Mouse (Mus musculus): ENCODE data around the gene Lhx4. TPM values are rescaled to one million over a fixed set of nuclear protein-coding genes. Genes with fewer than 3 reads are reported as not detected.

Gene Lhx4
- total RNA-seq, 1 experiment, result 0.13 TPM

- H3K36me3 ChIP-seq (ENCODE audit: control insufficient read depth, insufficient read depth, low read length, poor library complexity, severe bottlenecking), result no peaks in the 10 kb centered on the region
- TF ChIP-seq HCFC1 (IDR thresholded peaks at IDR 0.05; ENCODE audit: borderline replicate concordance, insufficient read depth, low read length) (no peak), ZNF384 (IDR thresholded peaks at IDR 0.05; ENCODE audit: low read depth, low read length) (no peak), MAFK (IDR thresholded peaks at IDR 0.05; ENCODE audit: insufficient read depth, low read depth, low read length) (no peak), CHD2 (IDR thresholded peaks at IDR 0.05; ENCODE audit: low read depth, low read length) (no peak), ZC3H11A (IDR thresholded peaks at IDR 0.05; ENCODE audit: borderline replicate concordance, low read depth, low read length) (no peak)
- in situ Hi-C loops (cut with MboI; ENCODE audit: low sequenced_read_pairs in 2 of 2, unreplicated experiment in 2 of 2), result no loop called here
Measured at GRCm38 (mm10) chr1:155656321-155656720, 95.2 kb downstream of the Lhx4 start.

GRCm38 (mm10) chr1:155654961-155655360 lies 96.5 kb downstream of the Lhx4 start:
- no peak for TF ChIP-seq MAFK (IDR thresholded peaks at IDR 0.05; ENCODE audit: insufficient read depth, low read depth, low read length)
- no peak for TF ChIP-seq ZC3H11A (IDR thresholded peaks at IDR 0.05; ENCODE audit: borderline replicate concordance, low read depth, low read length)
- TF ChIP-seq HCFC1 (IDR thresholded peaks at IDR 0.05; ENCODE audit: borderline replicate concordance, insufficient read depth, low read length), result no peak
- no peak for TF ChIP-seq CHD2 (IDR thresholded peaks at IDR 0.05; ENCODE audit: low read depth, low read length)
- no peak for TF ChIP-seq ZNF384 (IDR thresholded peaks at IDR 0.05; ENCODE audit: low read depth, low read length)
- H3K9me3 ChIP-seq (ENCODE audit: control insufficient read depth, insufficient read depth, low read depth, low read length), result no peaks in the 10 kb centered on the region
- no peaks in the 10 kb centered on the region for H3K4me1 ChIP-seq (ENCODE audit: control insufficient read depth in 2 of 2, insufficient read depth in 2 of 2, low read length in 2 of 2, poor library complexity in 1 of 2)
- H3K9ac ChIP-seq (ENCODE audit: insufficient read depth, low read depth, low read length, poor library complexity, severe bottlenecking), result no peak overlapping the region
- in situ Hi-C loops (cut with MboI; ENCODE audit: low sequenced_read_pairs in 2 of 2, unreplicated experiment in 2 of 2), result no loop called here
- no peak overlapping the region for H3K4me3 ChIP-seq (ENCODE audit: insufficient read depth in 1 of 2, low read depth in 1 of 2, low read length in 2 of 2, poor library complexity in 1 of 2, severe bottlenecking in 1 of 2)
- no peak for DNase-seq (ENCODE audit: low read depth, low spot score)
- no peak overlapping the region for H3K27ac ChIP-seq (ENCODE audit: insufficient read depth, low read depth, low read length, poor library complexity, severe bottlenecking)
- H3K36me3 ChIP-seq (ENCODE audit: control insufficient read depth, insufficient read depth, low read length, poor library complexity, severe bottlenecking), result no peaks in the 10 kb centered on the region

More at GRCm38 (mm10) chr1:155656321-155656720, 95.2 kb downstream of the Lhx4 start:
- Histone ChIP-seq H3K9me3 (ENCODE audit: control insufficient read depth, insufficient read depth, low read depth, low read length) (no peaks in the 10 kb centered on the region), H3K9ac (ENCODE audit: insufficient read depth, low read depth, low read length, poor library complexity, severe bottlenecking) (no peak overlapping the region), H3K4me1 (ENCODE audit: control insufficient read depth in 2 of 2, insufficient read depth in 2 of 2, low read length in 2 of 2, poor library complexity in 1 of 2) (no peaks in the 10 kb centered on the region), H3K27ac (ENCODE audit: insufficient read depth, low read depth, low read length, poor library complexity, severe bottlenecking) (no peak overlapping the region), H3K4me3 (ENCODE audit: insufficient read depth in 1 of 2, low read depth in 1 of 2, low read length in 2 of 2, poor library complexity in 1 of 2, severe bottlenecking in 1 of 2) (no peak overlapping the region)
- no peak for DNase-seq (ENCODE audit: low read depth, low spot score)

GRCm38 (mm10) chr1:155650121-155650846 lies 101.2 kb downstream of the Lhx4 start:
- in situ Hi-C loops (cut with MboI; ENCODE audit: low sequenced_read_pairs in 2 of 2, unreplicated experiment in 2 of 2), result no loop called here
- H3K4me1 ChIP-seq (ENCODE audit: control insufficient read depth in 2 of 2, insufficient read depth in 2 of 2, low read length in 2 of 2, poor library complexity in 1 of 2), result 0 out of 4 replicates have a peak, but pooled peaks cover 0 to 2% of the 10 kb centered on the region in 2 experiments
- no peaks in the 10 kb centered on the region for H3K9me3 ChIP-seq (ENCODE audit: control insufficient read depth, insufficient read depth, low read depth, low read length)
- TF ChIP-seq HCFC1 (IDR thresholded peaks at IDR 0.05; ENCODE audit: borderline replicate concordance, insufficient read depth, low read length), result no peak
- no peak for TF ChIP-seq ZC3H11A (IDR thresholded peaks at IDR 0.05; ENCODE audit: borderline replicate concordance, low read depth, low read length)
- TF ChIP-seq ZNF384 (IDR thresholded peaks at IDR 0.05; ENCODE audit: low read depth, low read length), result no peak
- TF ChIP-seq CHD2 (IDR thresholded peaks at IDR 0.05; ENCODE audit: low read depth, low read length), result no peak
- TF ChIP-seq MAFK (IDR thresholded peaks at IDR 0.05; ENCODE audit: insufficient read depth, low read depth, low read length), result no peak
- no peak overlapping the region for H3K27ac ChIP-seq (ENCODE audit: insufficient read depth, low read depth, low read length, poor library complexity, severe bottlenecking)
- no peak for DNase-seq (ENCODE audit: low read depth, low spot score)
- no peak overlapping the region for H3K4me3 ChIP-seq (ENCODE audit: insufficient read depth in 1 of 2, low read depth in 1 of 2, low read length in 2 of 2, poor library complexity in 1 of 2, severe bottlenecking in 1 of 2)
- H3K36me3 ChIP-seq (ENCODE audit: control insufficient read depth, insufficient read depth, low read length, poor library complexity, severe bottlenecking), result no peaks in the 10 kb centered on the region
- H3K9ac ChIP-seq (ENCODE audit: insufficient read depth, low read depth, low read length, poor library complexity, severe bottlenecking), result no peak overlapping the region

Other genes starting within 250 kb of the Lhx4 start
- 47.6 and 49.8 TPM in 2 replicates for gene Acbd6, start 193.6 kb downstream of the Lhx4 start, total RNA-seq (2012; rRNA removed)
- gene Qsox1, start 61.2 kb upstream of the Lhx4 start, total RNA-seq (2012; rRNA removed), result 25.7 and 38.1 TPM in 2 replicates
- 10.3 and 11.8 TPM in 2 replicates for gene Cep350, start 221.6 kb upstream of the Lhx4 start, total RNA-seq (2012; rRNA removed)